Mouse (Mus musculus) MEL (cell line): ENCODE results near the gene Slc25a29. TPM values are rescaled to one million over a fixed set of nuclear protein-coding genes. Genes with fewer than 3 reads are reported as not detected.

Experiments used
- DNase-seq: peaks from one replicate; pipeline ENCODE4 v3.0.0; 2011; ENCODE audit warnings: low read depth, low spot score
- H3K27ac ChIP-seq: 2 replicates; pipeline ENCODE4 v1.5.1; 2012; ENCODE audit warnings: low read depth, mild to moderate bottlenecking, control low read depth, low read length, moderate library complexity; ENCODE audit not compliant: control insufficient read depth
- H3K27me3 ChIP-seq, 2 experiments: fragments of 150-350 bp in 1 of 2; sonication (generic) in 1 of 2; 2 replicates each; pipeline ENCODE4 v1.6.1; 2012; ENCODE audit warnings: low read length in 2 of 2, mild to moderate bottlenecking in 2 of 2, improper control_type of control experiment in 1 of 2, moderate library complexity in 1 of 2; ENCODE audit not compliant: insufficient read depth in 2 of 2, control insufficient read depth in 1 of 2
- H3K36me3 ChIP-seq, 2 experiments: 2 replicates each; pipeline ENCODE4 v1.6.1; 2012 to 2014; ENCODE audit warnings: low read length in 2 of 2, improper control_type of control experiment in 1 of 2, inconsistent platforms in 1 of 2, mild to moderate bottlenecking in 1 of 2; ENCODE audit not compliant: insufficient read depth in 2 of 2, control insufficient read depth in 1 of 2
- H3K4me1 ChIP-seq, 2 experiments: fragments of 150-350 bp in 1 of 2; sonication (generic) in 1 of 2; 2 replicates each; pipeline ENCODE4 v1.6.1; 2012; ENCODE audit warnings: low read length in 2 of 2, improper control_type of control experiment in 1 of 2, mild to moderate bottlenecking in 1 of 2; ENCODE audit not compliant: insufficient read depth in 2 of 2, control insufficient read depth in 1 of 2
- H3K4me3 ChIP-seq, 2 experiments: fragments of 150-350 bp in 1 of 2; sonication (generic) in 1 of 2; 2 replicates each; pipeline ENCODE4 v1.5.1; 2012; ENCODE audit warnings: low read depth in 2 of 2, low read length in 2 of 2, mild to moderate bottlenecking in 2 of 2, moderate library complexity in 2 of 2, control low read depth in 1 of 2, improper control_type of control experiment in 1 of 2; ENCODE audit not compliant: control insufficient read depth in 1 of 2, insufficient read depth in 1 of 2
- H3K79me2 ChIP-seq: 2 replicates; pipeline ENCODE4 v1.6.1; 2012; ENCODE audit warnings: mild to moderate bottlenecking, low read length, moderate library complexity; ENCODE audit not compliant: control insufficient read depth, poor library complexity, insufficient read depth
- H3K9ac ChIP-seq: 2 replicates; pipeline ENCODE4 v1.6.1; 2012; ENCODE audit warnings: low read depth, mild to moderate bottlenecking, control low read depth, low read length, moderate library complexity; ENCODE audit not compliant: control insufficient read depth, poor library complexity, severe bottlenecking
- H3K9me3 ChIP-seq: fragments of 150-350 bp; sonication (generic); replicated peaks from 2 replicates; pipeline ENCODE4 v1.6.1; 2012; ENCODE audit warnings: mild to moderate bottlenecking, low read length, improper control_type of control experiment, moderate library complexity; ENCODE audit not compliant: insufficient read depth
- BHLHE40 ChIP-seq: IDR thresholded peaks from 2 replicates; pipeline ENCODE4 v1.6.1; 2012; ENCODE audit warnings: low read depth, mild to moderate bottlenecking, inconsistent platforms, low read length, improper control_type of control experiment, borderline replicate concordance
- CHD2 ChIP-seq: IDR thresholded peaks from 2 replicates; pipeline ENCODE4 v1.6.1; 2011; ENCODE audit warnings: low read length, improper control_type of control experiment
- CTCF ChIP-seq, 3 experiments: IDR thresholded peaks in 2 of 3; conservative IDR thresholded peaks in 1 of 3; 2 replicates each; pipeline ENCODE4 v1.5.1; 2011 to 2012; ENCODE audit warnings: low read length in 3 of 3, low read depth in 2 of 3, mild to moderate bottlenecking in 2 of 3, improper control_type of control experiment in 1 of 3, inconsistent platforms in 1 of 3, mixed read lengths in 1 of 3, moderate library complexity in 1 of 3; ENCODE audit not compliant: control insufficient read depth in 1 of 3, insufficient read depth in 1 of 3, poor library complexity in 1 of 3, severe bottlenecking in 1 of 3
- E2F4 ChIP-seq: IDR thresholded peaks from 2 replicates; pipeline ENCODE4 v1.6.1; 2011; ENCODE audit warnings: low read depth, low read length, improper control_type of control experiment, borderline replicate concordance
- ELF1 ChIP-seq: IDR thresholded peaks from 2 replicates; pipeline ENCODE4 v1.6.1; 2014; ENCODE audit warnings: low read depth, mild to moderate bottlenecking, inconsistent platforms, low read length, improper control_type of control experiment, moderate library complexity
- EP300 ChIP-seq, 2 experiments: IDR thresholded peaks; 2 replicates each; pipeline ENCODE4 v1.6.1; 2011; ENCODE audit warnings: improper control_type of control experiment in 2 of 2, low read length in 2 of 2, low read depth in 1 of 2, mild to moderate bottlenecking in 1 of 2
- ETS1 ChIP-seq: IDR thresholded peaks from 2 replicates; pipeline ENCODE4 v1.6.1; 2012; ENCODE audit warnings: low read depth, mild to moderate bottlenecking, inconsistent platforms, low read length, improper control_type of control experiment, moderate library complexity
- GATA1 ChIP-seq: IDR thresholded peaks from 2 replicates; pipeline ENCODE4 v1.6.1; 2011; ENCODE audit warnings: low read depth, low read length, improper control_type of control experiment
- HCFC1 ChIP-seq: IDR thresholded peaks from 2 replicates; pipeline ENCODE4 v1.6.1; 2012; ENCODE audit warnings: low read depth, mild to moderate bottlenecking, inconsistent platforms, low read length, improper control_type of control experiment, moderate library complexity
- JUND ChIP-seq: IDR thresholded peaks from 2 replicates; pipeline ENCODE4 v1.6.1; 2011; ENCODE audit warnings: low read depth, mild to moderate bottlenecking, improper control_type of control experiment, low read length
- MAFK ChIP-seq: IDR thresholded peaks from 2 replicates; pipeline ENCODE4 v1.6.1; 2011; ENCODE audit warnings: low read depth, mild to moderate bottlenecking, low read length, improper control_type of control experiment, borderline replicate concordance
- MAX ChIP-seq: IDR thresholded peaks from 2 replicates; pipeline ENCODE4 v1.6.1; 2011; ENCODE audit warnings: low read length, improper control_type of control experiment
- MAZ ChIP-seq: IDR thresholded peaks from 2 replicates; pipeline ENCODE4 v1.6.1; 2012; ENCODE audit warnings: low read depth, mild to moderate bottlenecking, inconsistent platforms, low read length, improper control_type of control experiment
- MEF2A ChIP-seq: IDR thresholded peaks from 2 replicates; pipeline ENCODE4 v1.6.1; 2014; ENCODE audit warnings: low read depth, mild to moderate bottlenecking, inconsistent platforms, low read length, improper control_type of control experiment; ENCODE audit not compliant: poor library complexity, insufficient replicate concordance, severe bottlenecking; ENCODE audit errors: extremely low read depth
- MXI1 ChIP-seq: IDR thresholded peaks from 2 replicates; pipeline ENCODE4 v1.6.1; 2011; ENCODE audit warnings: mild to moderate bottlenecking, low read depth, low read length, improper control_type of control experiment
- MYB ChIP-seq: IDR thresholded peaks from 2 replicates; pipeline ENCODE4 v1.6.1; 2011; ENCODE audit warnings: mild to moderate bottlenecking, low read depth, low read length, improper control_type of control experiment
- MYC ChIP-seq: IDR thresholded peaks from 2 replicates; pipeline ENCODE4 v1.6.1; 2011; ENCODE audit warnings: low read depth, mild to moderate bottlenecking, low read length, improper control_type of control experiment, moderate library complexity
- NELFE ChIP-seq: IDR thresholded peaks from 2 replicates; pipeline ENCODE4 v1.6.1; 2011; ENCODE audit warnings: low read depth, low read length, improper control_type of control experiment
- NRF1 ChIP-seq: IDR thresholded peaks from 2 replicates; pipeline ENCODE4 v1.6.1; 2014; ENCODE audit warnings: low read depth, mild to moderate bottlenecking, inconsistent platforms, low read length, improper control_type of control experiment, moderate library complexity; ENCODE audit not compliant: poor library complexity, insufficient read depth, severe bottlenecking
- POLR2A ChIP-seq, 2 experiments: IDR thresholded peaks; 2 replicates each; pipeline ENCODE4 v1.6.1; 2011 to 2012; ENCODE audit warnings: low read length in 2 of 2, mild to moderate bottlenecking in 2 of 2, control low read depth in 1 of 2, improper control_type of control experiment in 1 of 2, low read depth in 1 of 2, moderate library complexity in 1 of 2; ENCODE audit not compliant: control insufficient read depth in 1 of 2, insufficient read depth in 1 of 2, poor library complexity in 1 of 2
- POLR2AphosphoS2 ChIP-seq: IDR thresholded peaks from 2 replicates; pipeline ENCODE4 v1.6.1; 2011; ENCODE audit warnings: low read length, improper control_type of control experiment
- RCOR1 ChIP-seq: IDR thresholded peaks from 2 replicates; pipeline ENCODE4 v1.6.1; 2012; ENCODE audit warnings: low read depth, mild to moderate bottlenecking, inconsistent platforms, low read length, improper control_type of control experiment
- SIN3A ChIP-seq: IDR thresholded peaks from 2 replicates; pipeline ENCODE4 v1.6.1; 2012; ENCODE audit warnings: low read length, improper control_type of control experiment, inconsistent platforms
- TAL1 ChIP-seq: IDR thresholded peaks from 2 replicates; pipeline ENCODE4 v1.6.1; 2012; ENCODE audit warnings: mild to moderate bottlenecking, inconsistent platforms, low read length, moderate library complexity, mixed read lengths
- TBP ChIP-seq: IDR thresholded peaks from 2 replicates; pipeline ENCODE4 v1.8.0; 2011; ENCODE audit warnings: low read depth, low read length, improper control_type of control experiment
- TCF12 ChIP-seq: IDR thresholded peaks from 2 replicates; pipeline ENCODE4 v1.6.1; 2014; ENCODE audit warnings: low read depth, mild to moderate bottlenecking, inconsistent platforms, low read length, improper control_type of control experiment, moderate library complexity
- UBTF ChIP-seq: IDR thresholded peaks from 2 replicates; pipeline ENCODE4 v1.6.1; 2012; ENCODE audit warnings: low read depth, mild to moderate bottlenecking, inconsistent platforms, low read length, improper control_type of control experiment, moderate library complexity, borderline replicate concordance; ENCODE audit not compliant: insufficient read depth
- USF1 ChIP-seq: IDR thresholded peaks from 2 replicates; pipeline ENCODE4 v1.6.1; 2014; ENCODE audit warnings: low read depth, mild to moderate bottlenecking, inconsistent platforms, low read length, improper control_type of control experiment, moderate library complexity
- USF2 ChIP-seq, 2 experiments: IDR thresholded peaks; 2 replicates each; pipeline ENCODE4 v1.6.1; 2011 to 2012; ENCODE audit warnings: improper control_type of control experiment in 2 of 2, low read length in 2 of 2, borderline replicate concordance in 1 of 2, inconsistent platforms in 1 of 2, low read depth in 1 of 2, mild to moderate bottlenecking in 1 of 2; ENCODE audit not compliant: insufficient read depth in 1 of 2
- ZC3H11A ChIP-seq: IDR thresholded peaks from 2 replicates; pipeline ENCODE4 v1.6.1; 2012; ENCODE audit warnings: low read depth, mild to moderate bottlenecking, inconsistent platforms, low read length, improper control_type of control experiment
- ZMIZ1 ChIP-seq: IDR thresholded peaks from 2 replicates; pipeline ENCODE4 v1.6.1; 2012; ENCODE audit warnings: low read depth, mild to moderate bottlenecking, inconsistent platforms, low read length, improper control_type of control experiment, moderate library complexity
- polyA plus RNA-seq, 2 experiments: library from polyadenylated mRNA; stranded (reverse) in 1 of 2; unstranded in 1 of 2; fragments of >175 nt in 1 of 2; fragments of >200 nt in 1 of 2; gene quantifications; 2 replicates each; pipeline versions ENCODE4 v1.2.1 to v1.2.4; 2012; ENCODE audit warnings: low replicate concordance in 2 of 2, low read depth in 1 of 2; ENCODE audit not compliant: insufficient read length in 2 of 2, insufficient read depth in 1 of 2, missing spikeins in 1 of 2
- total RNA-seq: library from RNA; depleted of rRNA; stranded (reverse); fragments of 300-350 nt; gene quantifications from 2 replicates; pipeline ENCODE4 v1.2.3, GENCODE M21; 2012

Gene Slc25a29
- total and polyA plus RNA-seq, 3 experiments = 3.0 to 3.3 TPM; not detected in 1

DNA sequence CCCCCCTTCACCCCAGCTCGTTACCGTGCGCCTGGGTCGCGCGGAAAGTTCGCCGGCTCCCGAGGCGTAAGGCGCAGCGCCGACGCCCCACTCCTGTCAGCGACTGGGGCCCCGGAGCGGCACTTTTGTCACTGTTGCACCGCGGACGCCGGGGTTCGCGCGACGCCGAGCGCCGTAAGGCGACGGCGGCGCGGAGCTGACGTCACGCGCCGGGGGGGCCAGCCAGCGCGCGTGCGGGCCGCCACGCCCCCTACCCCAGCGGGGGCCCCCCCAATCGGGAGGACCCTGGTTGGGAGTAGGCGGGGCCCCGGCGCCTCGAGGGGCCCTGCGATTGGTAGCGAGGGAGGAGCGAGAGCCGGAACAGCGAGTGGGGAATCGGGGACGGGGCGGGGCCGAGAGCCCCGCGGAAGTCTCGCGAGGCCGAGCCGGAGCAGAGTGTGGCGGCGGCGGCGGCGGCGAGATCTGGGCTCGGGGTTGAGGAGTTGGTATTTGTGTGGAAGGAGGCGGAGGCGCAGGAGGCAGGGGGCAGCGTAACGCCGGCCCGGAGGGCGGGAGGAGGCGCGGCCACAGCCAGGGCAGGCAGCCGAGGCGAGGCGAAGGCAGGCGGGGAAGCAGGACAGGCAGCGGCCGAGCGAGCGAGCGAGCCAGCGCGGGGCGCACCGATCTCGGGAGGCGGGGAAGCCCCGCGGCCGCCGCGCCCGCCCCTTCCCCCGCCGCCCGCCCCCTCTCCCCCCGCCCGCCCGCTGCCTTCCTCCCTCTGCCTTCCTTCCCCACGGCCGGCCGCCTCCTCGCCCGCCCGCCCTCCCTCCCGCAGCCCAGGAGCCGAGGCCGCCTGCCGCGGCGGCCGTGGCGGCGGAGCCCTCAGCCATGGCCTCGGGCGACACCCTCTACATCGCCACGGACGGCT, 42.9 kb downstream of the Slc25a29 start, which contains the start of gene Yy1 (continued):
- TF ChIP-seq HCFC1 (peak; percentile 75), MAFK (no peak), USF1 (0 out of 2 replicates have a peak, but pooled peaks have one; percentile 9), MYB (no peak)

DNA sequence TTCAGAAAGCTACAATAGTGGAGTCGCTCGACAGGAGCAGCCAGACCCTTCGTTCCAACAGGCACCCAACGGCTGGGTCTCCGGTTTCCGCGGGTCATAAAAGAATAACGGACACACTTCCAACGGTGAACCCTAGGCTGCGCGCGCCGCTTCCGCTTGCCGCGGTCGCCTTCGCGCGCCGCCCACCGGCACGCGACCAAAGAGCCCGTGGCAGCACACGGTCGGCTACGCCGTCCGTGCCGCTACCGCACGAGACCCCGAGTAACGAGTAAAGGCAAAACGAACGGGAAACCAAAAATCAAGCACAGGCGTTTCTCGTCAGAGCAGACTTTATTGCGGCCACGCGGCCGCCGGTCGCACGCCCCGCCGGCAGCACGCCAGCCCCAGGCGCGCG, 43.5 kb downstream of the Slc25a29 start:
- peaks cover 2 to 41% of the 10 kb centered on the region in 2 experiments for H3K36me3 ChIP-seq
- H3K79me2 ChIP-seq = peaks cover 85% of the 10 kb centered on the region
- DNase-seq = peak; percentile 90
- H3K9me3 ChIP-seq = no peaks in the 10 kb centered on the region
- peak overlapping the region; percentile 91 to 99 for H3K4me3 ChIP-seq
- no peaks in the 10 kb centered on the region for H3K27me3 ChIP-seq
- peaks cover 15 to 16% of the 10 kb centered on the region in 2 experiments for H3K4me1 ChIP-seq
- H3K9ac ChIP-seq = peak overlapping the region; percentile 98
- peak in 1 of 2 experiments; percentile 67; a peak in 2 of 4 replicates for TF ChIP-seq EP300 (IDR thresholded peaks at IDR 0.05; ENCODE audit: low read depth in 1 of 2, low read length in 2 of 2)
- TF ChIP-seq GATA1 = no peak
- TF ChIP-seq USF1 = 0 out of 2 replicates have a peak, but pooled peaks have one; percentile 31
- peak; percentile 86 for TF ChIP-seq MXI1
- no peak for TF ChIP-seq USF2 (IDR thresholded peaks at IDR 0.05; ENCODE audit: borderline replicate concordance in 1 of 2, insufficient read depth in 1 of 2, low read depth in 1 of 2, low read length in 2 of 2)
- TF ChIP-seq ELF1 = peak; percentile 83
- 0 out of 6 replicates have a peak, but pooled peaks of 1 of the 3 experiments have one; percentile 5 for TF ChIP-seq CTCF (IDR thresholded peaks at IDR 0.05 in 2 of 3, conservative IDR thresholded peaks at IDR 0.05 in 1 of 3; ENCODE audit: control insufficient read depth in 1 of 3, insufficient read depth in 1 of 3, low read depth in 2 of 3, low read length in 3 of 3, poor library complexity in 1 of 3, severe bottlenecking in 1 of 3)
- TF ChIP-seq MAX = peak; percentile 82
- no peak for TF ChIP-seq UBTF
- peak; percentile 80 for TF ChIP-seq TCF12
- peak; percentile 89 for TF ChIP-seq TBP
- peak; percentile 74 for TF ChIP-seq NRF1
- no peak for TF ChIP-seq JUND
- TF ChIP-seq TAL1 = no peak
- TF ChIP-seq POLR2A (IDR thresholded peaks at IDR 0.05; ENCODE audit: control insufficient read depth in 1 of 2, insufficient read depth in 1 of 2, low read depth in 1 of 2, low read length in 2 of 2, poor library complexity in 1 of 2) = peak; percentile 76 to 91; a peak in 2 of 4 replicates
- TF ChIP-seq ZC3H11A = peak; percentile 13; the same call in 1 of the 2 replicates
- peak; percentile 32; the same call in 1 of the 2 replicates for TF ChIP-seq ETS1
- TF ChIP-seq MYB = peak; percentile 98
- TF ChIP-seq POLR2AphosphoS2 = peak; percentile 83
- peak; percentile 87 for TF ChIP-seq HCFC1
- peak; percentile 81 for TF ChIP-seq NELFE
- no peak for TF ChIP-seq MEF2A
- 0 out of 2 replicates have a peak, but pooled peaks have one; percentile 17 for TF ChIP-seq CHD2
- TF ChIP-seq BHLHE40 = peak; percentile 98
- peak; percentile 88 for TF ChIP-seq SIN3A
- 0 out of 2 replicates have a peak, but pooled peaks have one; percentile 16 for TF ChIP-seq RCOR1
- TF ChIP-seq E2F4 = peak; percentile 74; the same call in 1 of the 2 replicates
- TF ChIP-seq ZMIZ1 = peak; percentile 76
- peak; percentile 89; the same call in 1 of the 2 replicates for TF ChIP-seq MYC
- no peak for TF ChIP-seq MAZ
- peak overlapping the region; percentile 96 for H3K27ac ChIP-seq
